Mouse (Mus musculus) kidney, adult 2 months (tissue): ENCODE measurements around the gene Ciita. TPM values are rescaled to one million over a fixed set of nuclear protein-coding genes. Genes with fewer than 3 reads are reported as not detected.

Source experiments
- DNase-seq: peaks from one replicate; pipeline ENCODE4 v3.0.0; 2021
- H3K27ac ChIP-seq: fragments of 200-500 bp; 2 replicates; pipeline ENCODE4 v1.5.1; 2012; ENCODE audit warnings: low read depth, low read length, control low read depth, inconsistent platforms; ENCODE audit not compliant: insufficient read depth
- H3K27me3 ChIP-seq: fragments of 200-500 bp; replicated peaks from 2 replicates; pipeline ENCODE4 v1.6.1; 2012; ENCODE audit warnings: mild to moderate bottlenecking, moderate library complexity, low read length, inconsistent platforms; ENCODE audit not compliant: control insufficient read depth, insufficient read depth
- H3K36me3 ChIP-seq: fragments of 200-500 bp; 2 replicates; pipeline ENCODE4 v1.6.1; 2012; ENCODE audit warnings: mild to moderate bottlenecking, moderate library complexity, low read length, inconsistent platforms; ENCODE audit not compliant: control insufficient read depth, insufficient read depth
- H3K4me1 ChIP-seq: fragments of 200-500 bp; 2 replicates; pipeline ENCODE4 v1.6.1; 2011; ENCODE audit warnings: low read length; ENCODE audit not compliant: control insufficient read depth, insufficient read depth
- H3K4me3 ChIP-seq: fragments of 200-500 bp; 2 replicates; pipeline ENCODE4 v1.5.1; 2011; ENCODE audit warnings: mild to moderate bottlenecking, low read depth, low read length, control low read depth; ENCODE audit not compliant: insufficient read depth
- CTCF ChIP-seq: fragments of 200-500 bp; conservative IDR thresholded peaks from 2 replicates; pipeline ENCODE4 v1.5.1; 2011; ENCODE audit warnings: low read depth, mild to moderate bottlenecking, control low read depth, low read length, moderate library complexity, mixed read lengths; ENCODE audit not compliant: insufficient read depth, insufficient read length
- POLR2A ChIP-seq: fragments of 200-500 bp; IDR thresholded peaks from one replicate; pipeline ENCODE4 v1.6.1; 2011; ENCODE audit warnings: low read depth, low read length, control low read depth
- WGBS: fragments of 180-500 bp; shearing (Covaris S2); methylation state at CpG from one replicate; pipeline ENCODE4 v1.1.7; 2018; 5-methylcytosine and 5-hydroxymethylcytosine counted together
- polyA plus RNA-seq: library from polyadenylated mRNA; depleted of rRNA; stranded (reverse); fragments of >200 nt; gene quantifications from 2 replicates; pipeline ENCODE4 v1.2.3, GENCODE M21; 2012

Gene Ciita
- polyA plus RNA-seq, 1 experiment: 5.3 TPM

- WGBS: 82% methylated on average over 12 of the region's 12 CpGs
- H3K36me3 ChIP-seq: no peaks in the 10 kb centered on the region
- TF ChIP-seq CTCF (no peak), POLR2A (no peak)
- H3K4me1 ChIP-seq: no peaks in the 10 kb centered on the region
- no peak overlapping the region for H3K27ac ChIP-seq
- no peaks in the 10 kb centered on the region for H3K27me3 ChIP-seq
- DNase-seq: no peak
- H3K4me3 ChIP-seq: no peak overlapping the region
These were observed 36.2 kb downstream of the Ciita start for GRCm38 (mm10) chr16:10515953-10516572.

GRCm38 (mm10) chr16:10518030-10518429 lies 38.2 kb downstream of the Ciita start:
- no peak overlapping the region for H3K4me3 ChIP-seq
- H3K27ac ChIP-seq: no peak overlapping the region
- no peaks in the 10 kb centered on the region for H3K4me1 ChIP-seq
- no peaks in the 10 kb centered on the region for H3K36me3 ChIP-seq
- H3K27me3 ChIP-seq: no peaks in the 10 kb centered on the region
- DNase-seq: no peak
- TF ChIP-seq CTCF (peak; percentile 37), POLR2A (no peak)
- WGBS: 61% methylated on average over 5 of the region's 5 CpGs

DNA sequence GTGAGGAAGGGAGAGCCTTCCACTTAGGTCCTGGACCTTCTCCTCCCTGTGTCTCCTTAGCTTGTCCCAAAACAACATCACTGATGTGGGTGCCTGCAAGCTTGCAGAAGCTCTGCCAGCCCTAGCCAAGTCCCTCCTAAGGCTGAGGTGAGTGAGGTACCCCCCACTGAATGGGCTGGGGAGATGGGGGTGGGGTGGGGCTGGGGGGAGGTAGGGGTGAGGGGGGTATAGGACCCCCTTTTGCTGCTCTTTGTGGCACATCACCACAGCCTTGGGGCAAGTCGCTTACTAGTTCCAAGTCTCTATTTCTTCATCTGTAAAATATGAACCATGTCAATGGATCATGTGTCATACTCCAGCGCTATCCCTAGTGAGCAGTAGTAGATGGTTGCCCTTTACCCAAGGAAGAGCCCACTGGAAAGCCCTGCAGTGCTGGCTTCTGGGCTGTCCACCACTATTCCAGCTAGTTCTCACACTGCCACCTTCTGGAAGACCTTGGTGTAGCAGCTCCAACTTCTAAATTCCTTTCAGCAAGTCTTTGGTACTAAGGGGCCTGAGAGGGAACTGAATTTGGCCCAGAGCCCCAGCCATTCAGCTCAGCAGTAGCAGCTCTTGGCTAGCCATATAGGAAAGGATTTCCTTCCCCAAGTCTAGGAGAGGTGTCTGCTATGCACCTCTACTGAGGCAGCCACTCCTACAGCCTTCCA lies 41.2 kb downstream of the Ciita start:
- H3K27ac ChIP-seq: no peak overlapping the region
- peak; percentile 79 for DNase-seq
- H3K27me3 ChIP-seq: no peaks in the 10 kb centered on the region
- WGBS: 32% methylated on average over 2 of the region's 2 CpGs
- TF ChIP-seq POLR2A: no peak
- peak; percentile 72 for TF ChIP-seq CTCF
- H3K4me3 ChIP-seq: no peak overlapping the region
- 0 out of 2 replicates have a peak, but pooled peaks cover 5% of the 10 kb centered on the region for H3K4me1 ChIP-seq
- H3K36me3 ChIP-seq: no peaks in the 10 kb centered on the region

- Histone ChIP-seq H3K27me3 (no peaks in the 10 kb centered on the region), H3K27ac (no peak overlapping the region), H3K36me3 (no peaks in the 10 kb centered on the region), H3K4me3 (no peak overlapping the region), H3K4me1 (0 out of 2 replicates have a peak, but pooled peaks cover 5% of the 10 kb centered on the region)
- DNase-seq: peak; percentile 81
- 80% methylated on average over 1 of the region's 1 CpGs for WGBS
- no peak for TF ChIP-seq POLR2A
- TF ChIP-seq CTCF: peak; percentile 82
These were observed 43.0 kb downstream of the Ciita start for GRCm38 (mm10) chr16:10522811-10523210.

GRCm38 (mm10) chr16:10523650-10524049 lies 43.8 kb downstream of the Ciita start:
- Histone ChIP-seq H3K36me3 (no peaks in the 10 kb centered on the region), H3K4me3 (no peak overlapping the region), H3K27me3 (no peaks in the 10 kb centered on the region), H3K4me1 (0 out of 2 replicates have a peak, but pooled peaks cover 5% of the 10 kb centered on the region), H3K27ac (no peak overlapping the region)
- no peak for DNase-seq
- 92% methylated on average over 8 of the region's 8 CpGs for WGBS
- no peak for TF ChIP-seq POLR2A
- TF ChIP-seq CTCF: no peak

GRCm38 (mm10) chr16:10524866-10525609 lies 45.2 kb downstream of the Ciita start:
- no peak overlapping the region for H3K4me3 ChIP-seq
- WGBS: 65% methylated on average over 4 of the region's 4 CpGs
- TF ChIP-seq POLR2A (no peak), CTCF (no peak)
- H3K27me3 ChIP-seq: no peaks in the 10 kb centered on the region
- no peak overlapping the region for H3K27ac ChIP-seq
- 0 out of 2 replicates have a peak, but pooled peaks cover 5% of the 10 kb centered on the region for H3K4me1 ChIP-seq
- no peak for DNase-seq
- no peaks in the 10 kb centered on the region for H3K36me3 ChIP-seq

GRCm38 (mm10) chr16:10525610-10525980 lies 45.7 kb downstream of the Ciita start:
- Histone ChIP-seq H3K27ac (no peak overlapping the region), H3K27me3 (no peaks in the 10 kb centered on the region), H3K4me3 (no peak overlapping the region), H3K4me1 (0 out of 2 replicates have a peak, but pooled peaks cover 5% of the 10 kb centered on the region), H3K36me3 (no peaks in the 10 kb centered on the region)
- TF ChIP-seq CTCF (no peak), POLR2A (no peak)
- peak; percentile 36 for DNase-seq
- 52% methylated on average over 2 of the region's 2 CpGs for WGBS
